Mouse (Mus musculus): ENCODE measurements around the gene Arih2.
"Not testable (repeated sequence)": the region's sequence is repeated elsewhere in the genome, so short reads cannot be mapped to it uniquely, and the experiment has no call there.

Gene Arih2

DNA sequence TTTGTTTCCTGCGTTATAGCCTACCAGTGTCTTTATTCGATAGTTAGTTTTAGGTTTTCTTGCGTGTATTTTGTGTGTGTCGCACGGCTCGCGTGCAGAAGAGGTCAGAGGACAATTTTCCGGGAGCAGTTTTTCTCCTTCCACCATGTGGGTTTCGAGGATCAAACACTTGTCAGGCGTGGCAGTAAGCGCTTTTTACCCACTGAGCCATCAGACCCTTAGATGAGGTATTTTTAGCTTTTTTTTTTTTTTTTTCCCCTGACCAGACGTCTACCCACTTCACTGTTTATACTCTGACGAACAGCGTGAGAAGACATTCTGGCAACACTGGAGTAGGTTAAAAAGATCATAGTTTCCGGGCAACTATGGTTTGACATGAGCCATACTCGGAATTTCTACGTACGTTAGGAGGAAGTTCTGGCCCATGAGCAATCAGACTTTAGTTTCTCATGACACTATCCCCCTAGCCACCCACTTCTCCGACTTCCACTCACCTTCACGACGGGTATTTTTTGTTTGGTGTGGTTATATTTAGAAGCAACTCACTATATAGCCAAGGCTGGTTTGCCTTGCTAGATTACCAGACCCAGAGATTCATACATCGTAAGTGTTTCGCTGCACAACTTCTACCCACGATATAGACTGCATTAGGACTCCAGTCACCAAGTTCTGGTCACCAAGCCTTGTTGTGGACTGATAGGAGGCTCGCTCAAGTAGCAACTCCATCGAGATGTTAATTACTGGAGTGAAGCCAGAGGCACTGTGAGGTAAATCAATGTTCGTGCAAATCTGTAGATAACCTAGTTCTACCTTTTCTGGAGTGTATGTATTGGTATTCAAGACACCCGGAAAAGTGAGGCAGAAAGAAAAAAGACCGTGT, 615 bp upstream of the Arih2 start:
- no peak for DNase-seq (ENCODE audit: low read depth, low spot score)

DNA sequence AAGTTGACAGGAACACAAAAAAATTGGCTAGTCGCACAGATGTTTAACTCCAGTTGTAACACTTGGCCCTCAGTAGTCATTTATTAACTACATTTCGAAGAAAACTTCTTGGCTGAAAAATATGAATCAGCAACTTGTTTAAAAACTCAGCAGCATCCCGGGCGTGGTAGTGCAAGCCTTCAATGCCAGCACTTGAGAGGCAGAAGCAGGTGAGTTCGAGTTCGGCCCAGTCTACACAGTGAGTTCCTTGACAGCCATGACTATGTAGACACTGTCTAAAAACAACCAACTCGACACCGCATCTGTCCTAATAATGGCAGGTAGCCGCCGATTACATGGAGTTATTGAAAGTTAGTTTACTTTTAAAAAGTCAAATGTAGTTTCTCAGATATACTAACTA, 1.0 kb downstream of the Arih2 start:
- DNase-seq (ENCODE audit: low read depth, low spot score): no peak

DNA sequence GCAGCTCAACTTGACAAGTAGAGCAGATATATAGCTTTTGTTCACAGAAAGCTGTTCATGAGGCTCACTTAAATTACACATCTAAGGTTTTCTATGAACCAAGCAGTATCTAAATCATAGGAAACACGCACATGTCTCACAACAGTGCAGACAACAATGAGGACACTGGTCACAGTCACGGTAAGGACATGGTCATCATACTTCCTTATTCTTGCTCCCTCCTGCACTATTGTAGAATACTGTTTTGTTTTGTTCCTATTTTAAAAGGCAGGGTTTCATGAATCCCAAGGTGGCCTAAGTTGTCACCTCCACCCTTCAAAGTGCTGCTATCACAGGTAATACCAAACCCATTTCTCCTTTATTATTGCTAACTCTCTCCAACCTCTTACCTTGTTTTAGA, 9.4 kb downstream of the Arih2 start:
- no peak for DNase-seq (ENCODE audit: low read depth, low spot score)

DNA sequence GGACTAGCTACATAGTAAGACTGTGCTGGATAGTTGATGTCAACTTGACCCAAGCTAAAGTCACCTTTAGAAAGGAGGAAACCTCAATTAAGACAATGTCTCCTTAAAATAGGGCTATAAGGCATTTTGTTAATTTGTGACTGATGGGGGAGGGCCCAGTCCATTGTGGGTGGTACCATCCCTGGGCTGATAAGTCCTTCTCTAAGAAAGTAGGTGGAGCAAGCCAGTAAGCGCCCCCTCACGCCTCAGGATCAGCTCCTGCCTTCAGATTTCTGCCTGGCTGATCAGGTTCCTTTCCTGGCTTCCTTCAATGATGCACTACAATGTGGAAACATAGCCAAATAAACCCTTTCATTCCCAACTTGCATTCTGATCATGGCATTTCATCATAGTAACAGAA, 13.8 kb downstream of the Arih2 start:
- no peak for DNase-seq (ENCODE audit: low read depth, low spot score)

DNA sequence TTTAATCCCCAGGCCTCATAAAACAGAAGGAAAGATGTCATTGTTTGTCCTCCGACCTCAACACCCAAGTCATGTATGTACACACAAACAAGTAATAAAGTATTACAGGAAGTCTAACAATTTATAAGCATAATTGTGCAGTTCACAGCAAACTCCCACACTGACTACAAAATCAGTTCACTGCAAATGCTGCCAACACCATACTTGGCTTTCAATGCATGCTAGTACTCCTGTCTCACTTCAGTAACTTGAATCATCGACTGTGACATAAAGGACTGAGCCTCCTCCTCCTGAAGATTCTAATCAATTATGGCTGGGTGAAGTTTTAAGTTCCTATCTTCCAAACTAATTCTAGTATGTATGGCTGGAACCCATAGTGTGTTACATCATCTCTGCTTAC, 15.3 kb downstream of the Arih2 start:
- DNase-seq (ENCODE audit: low read depth, low spot score): no peak

DNA sequence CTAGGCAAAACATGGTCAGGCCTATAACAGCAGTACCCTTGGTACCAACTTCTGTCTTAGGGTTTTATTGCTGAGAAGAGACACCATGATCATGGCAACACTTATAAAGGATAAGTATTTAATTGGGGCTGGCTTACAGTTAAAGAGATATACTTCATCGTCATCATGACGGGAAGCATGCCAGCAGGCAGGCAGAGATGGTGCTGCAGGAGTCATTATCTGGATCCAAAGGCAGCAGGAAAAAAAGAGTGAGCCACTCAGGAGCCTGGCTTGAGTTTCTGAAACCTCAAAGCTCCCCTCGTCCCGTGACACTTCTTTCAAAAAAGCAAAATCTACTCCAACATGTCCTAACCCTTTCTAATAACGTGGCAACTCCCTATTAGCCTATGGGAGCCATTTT, 16.8 kb downstream of the Arih2 start:
- DNase-seq (ENCODE audit: low read depth, low spot score): no peak

DNA sequence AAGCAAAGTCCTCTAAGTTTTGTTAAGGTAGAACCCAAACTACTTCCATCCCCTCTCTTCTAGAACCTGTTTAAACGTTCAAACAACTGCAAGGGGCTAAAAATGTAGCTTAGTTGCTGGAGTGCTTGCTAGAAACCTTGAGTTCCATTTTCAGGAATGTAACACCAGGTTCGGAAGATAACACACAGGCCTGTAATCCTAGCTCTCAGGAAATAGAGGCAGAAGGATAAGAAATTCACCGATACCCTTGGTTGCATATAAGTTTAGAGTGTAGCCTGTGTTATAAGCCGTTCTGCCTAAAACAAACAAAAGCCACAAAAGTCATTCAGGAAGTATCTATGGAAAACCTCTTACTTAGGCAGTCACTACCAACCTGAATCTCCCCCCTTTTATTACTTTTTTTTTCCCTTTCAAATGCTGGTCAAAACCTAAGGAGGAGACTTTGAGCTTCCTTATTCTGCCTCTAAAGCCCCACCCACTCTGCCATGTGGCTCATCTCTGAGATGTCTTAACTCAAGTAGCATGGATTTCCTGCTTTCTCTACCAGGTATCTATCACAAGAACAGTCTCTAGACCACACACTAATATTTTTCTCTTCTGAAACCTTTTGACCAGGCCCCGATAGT, 17.4 kb downstream of the Arih2 start:
- no peak for DNase-seq (ENCODE audit: low read depth, low spot score)

DNA sequence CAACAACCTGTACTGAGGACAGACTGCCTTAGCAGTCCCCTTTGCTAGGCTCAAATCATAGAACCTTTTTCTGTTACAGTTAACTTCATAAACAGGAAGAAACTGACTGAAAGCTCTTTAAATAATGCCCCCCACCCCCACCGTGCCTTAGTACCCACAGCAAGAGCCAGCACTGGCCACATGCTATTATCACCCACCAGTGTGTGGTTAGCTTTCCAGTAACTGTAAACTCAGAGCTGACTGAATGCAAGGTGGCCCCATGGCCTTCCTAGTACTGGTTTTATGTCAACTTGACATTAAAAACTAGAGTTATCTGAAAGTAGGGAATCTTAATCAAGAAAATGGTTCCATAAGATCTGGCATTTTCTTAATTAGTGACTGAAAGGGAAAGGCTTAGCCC, 18.5 kb downstream of the Arih2 start:
- no peak for DNase-seq (ENCODE audit: low read depth, low spot score)

DNA sequence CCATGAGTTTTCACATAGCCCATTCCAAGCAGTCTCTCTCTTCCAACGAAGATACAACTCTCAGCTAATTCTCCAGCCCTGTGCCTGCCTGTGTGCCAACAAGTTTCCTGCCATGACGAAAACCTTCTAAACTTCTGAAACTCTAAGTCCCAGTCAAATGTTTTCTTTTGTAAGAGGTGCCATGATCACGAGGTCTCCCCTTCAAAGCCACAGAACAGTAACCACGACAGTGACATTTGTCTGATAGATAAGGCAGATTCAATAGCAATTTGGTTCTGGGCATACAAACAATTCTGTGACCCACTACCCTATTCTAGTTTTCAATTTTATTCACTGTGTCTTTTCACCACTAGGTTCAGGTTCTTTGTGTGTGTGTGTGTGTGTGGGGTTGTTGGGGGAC, 21.0 kb downstream of the Arih2 start:
- DNase-seq (ENCODE audit: low read depth, low spot score): no peak

DNA sequence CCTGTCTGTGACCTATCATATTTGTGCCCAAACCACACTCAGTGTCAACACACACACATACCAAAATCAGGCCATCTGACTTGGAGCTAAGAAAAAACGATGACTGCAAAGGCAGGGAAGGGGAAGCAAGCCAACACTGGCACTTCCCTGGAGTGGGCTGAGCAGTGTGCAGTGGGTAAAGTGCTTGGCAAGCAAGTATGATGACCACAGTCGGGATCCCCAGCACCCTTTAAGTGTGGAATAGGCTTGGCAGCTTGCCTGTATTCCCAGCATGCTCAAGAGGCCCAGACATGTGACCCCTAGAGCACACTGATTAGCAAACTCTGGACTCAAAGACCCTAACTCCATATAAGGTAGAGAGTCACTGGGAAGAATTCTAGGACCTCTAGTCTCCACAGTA, 22.7 kb downstream of the Arih2 start:
- DNase-seq (ENCODE audit: low read depth, low spot score): no peak

DNA sequence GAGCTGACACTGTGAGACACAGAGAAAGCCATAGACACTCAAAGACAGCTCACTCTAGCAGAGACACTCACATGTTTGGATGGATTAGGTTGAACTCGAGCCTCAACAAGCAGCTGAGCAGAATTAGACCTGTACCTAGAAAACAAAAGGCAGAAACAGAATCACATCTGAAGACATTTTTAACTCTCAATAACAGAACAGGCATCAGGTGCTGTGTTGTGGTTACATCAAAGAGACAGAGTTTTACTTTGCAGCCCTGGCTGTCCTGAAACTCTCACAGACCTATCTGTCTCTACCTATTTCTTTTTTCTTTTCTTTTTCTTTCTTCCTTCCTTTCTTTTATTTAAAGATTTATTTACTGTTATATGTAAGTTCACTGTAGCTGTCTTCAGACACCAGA, 31.9 kb downstream of the Arih2 start:
- no peak for DNase-seq (ENCODE audit: low read depth, low spot score)

DNA sequence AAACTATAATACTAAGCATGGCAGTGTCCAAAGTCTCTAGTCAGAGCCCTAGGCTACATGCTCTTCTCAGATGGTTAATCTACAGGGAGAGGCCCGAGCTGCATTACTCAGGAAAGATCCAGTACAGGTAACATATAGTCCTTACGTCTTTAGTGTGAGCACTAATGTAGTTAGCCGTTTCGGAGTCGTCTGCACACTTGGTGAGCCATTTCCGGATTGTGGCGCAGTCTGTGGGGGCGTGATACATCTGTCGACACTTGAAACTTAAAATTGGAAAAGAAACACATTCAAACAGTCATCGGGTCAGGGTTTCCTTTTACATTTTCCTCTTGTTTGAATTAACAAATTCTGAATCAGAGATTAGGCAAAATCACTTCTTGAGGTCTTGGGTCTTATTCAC, 37.7 kb downstream of the Arih2 start:
- DNase-seq (ENCODE audit: low read depth, low spot score): no peak

DNA sequence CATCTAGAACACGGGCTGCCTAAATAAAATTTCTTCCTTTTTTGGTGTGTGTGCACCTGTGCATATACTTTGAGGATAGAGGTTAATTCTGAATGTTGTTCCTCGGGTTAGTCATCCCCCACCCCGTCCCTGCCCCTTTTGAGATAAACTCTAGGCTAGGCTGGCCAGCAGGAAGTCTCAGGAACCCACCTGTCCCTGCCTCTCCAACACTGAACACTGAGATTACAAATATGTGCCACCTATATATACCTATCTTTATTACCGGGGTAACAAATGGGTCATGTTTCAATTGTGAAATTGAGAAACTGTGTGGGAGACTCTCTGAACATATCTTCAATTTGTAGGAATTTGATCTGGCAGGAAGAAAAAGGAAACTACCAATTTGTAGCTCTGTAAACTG, 40.3 kb downstream of the Arih2 start:
- no peak for DNase-seq (ENCODE audit: low read depth, low spot score)

DNA sequence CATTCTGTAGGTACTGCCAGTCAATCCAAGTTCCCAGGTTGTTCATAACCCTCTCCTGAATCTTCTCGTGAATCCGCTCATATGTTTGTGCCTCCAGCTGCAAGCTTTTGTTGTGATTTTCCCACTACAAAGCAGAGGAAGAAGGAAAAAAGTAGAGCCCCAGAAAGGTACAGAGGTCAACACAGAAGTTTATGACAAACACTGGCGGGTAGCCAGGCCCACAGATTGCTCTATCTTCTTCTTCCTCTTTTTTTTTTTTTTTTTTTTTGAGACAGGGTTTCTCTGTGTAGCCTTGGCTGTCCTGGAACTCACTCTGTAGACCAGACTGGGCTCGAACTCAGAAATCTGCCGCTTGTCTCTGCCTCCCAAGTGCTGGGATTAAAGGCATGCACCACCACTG, 41.3 kb downstream of the Arih2 start:
- not testable (repeated sequence) for DNase-seq (ENCODE audit: low read depth, low spot score)

DNA sequence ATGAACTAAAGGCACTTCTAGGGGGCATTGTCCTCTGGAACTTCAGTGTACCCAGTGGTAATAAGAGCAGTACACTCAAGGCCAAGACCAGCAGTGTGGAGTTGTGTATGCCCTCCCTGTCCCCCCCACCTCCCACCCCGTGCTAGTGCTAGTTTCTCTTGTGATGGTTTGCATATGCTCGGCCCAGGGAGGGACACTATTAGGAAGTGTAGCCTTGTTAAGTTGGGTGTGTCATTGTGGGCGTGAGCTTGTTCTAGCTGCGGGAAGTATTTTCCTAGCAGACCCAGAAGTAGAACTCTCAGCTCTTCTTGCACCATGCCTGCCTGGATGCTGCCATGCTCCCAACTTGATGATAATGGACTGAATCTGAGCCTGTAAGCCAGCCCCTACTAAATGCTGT, 47.2 kb downstream of the Arih2 start:
- no peak for DNase-seq (ENCODE audit: low read depth, low spot score)

DNA sequence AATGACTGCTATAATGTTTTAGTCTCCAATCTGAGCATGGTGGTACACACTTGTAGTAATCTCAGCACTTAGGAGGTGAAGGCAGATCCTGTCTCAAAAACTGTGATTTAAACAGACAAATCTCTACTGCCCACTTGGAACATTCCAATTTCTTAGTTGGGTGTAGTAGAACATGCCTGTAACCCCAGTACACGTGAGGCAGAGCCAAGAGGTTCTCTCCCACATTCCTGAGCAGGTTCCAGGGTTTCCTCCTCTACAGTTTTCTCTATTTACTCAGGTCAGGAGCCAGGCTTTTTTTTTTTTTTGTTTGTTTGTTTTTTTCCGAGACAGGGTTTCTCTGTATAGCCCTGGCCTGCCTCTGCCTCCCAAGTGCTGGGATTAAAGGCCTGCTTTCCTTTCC, 49.2 kb downstream of the Arih2 start:
- no peak for DNase-seq (ENCODE audit: low read depth, low spot score)

DNA sequence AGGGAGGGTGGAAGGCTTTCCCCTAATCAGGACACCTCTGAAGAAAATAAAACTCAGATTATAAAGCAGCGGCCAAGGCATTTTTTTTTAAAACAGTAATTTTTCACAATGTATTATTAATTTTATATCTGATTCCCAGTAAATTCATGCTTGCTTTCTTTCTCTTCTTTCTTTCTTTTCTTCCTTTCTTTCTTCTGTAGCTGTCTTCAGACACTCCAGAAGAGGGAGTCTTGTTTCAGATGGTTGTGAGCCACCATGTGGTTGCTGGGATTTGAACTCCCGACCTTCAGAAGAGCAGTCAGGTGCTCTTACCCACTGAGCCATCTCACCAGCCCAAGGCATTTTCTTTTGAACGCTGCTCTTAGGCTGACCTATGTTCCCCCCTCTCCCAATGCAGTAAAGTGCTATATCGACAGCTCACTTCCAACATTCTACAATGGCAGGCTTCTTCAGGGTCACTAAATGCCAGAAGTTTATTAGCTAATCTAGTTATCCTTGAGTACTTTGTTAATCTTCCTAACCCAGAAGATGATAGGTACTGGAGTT, 50.1 kb downstream of the Arih2 start:
- DNase-seq (ENCODE audit: low read depth, low spot score): no peak

DNA sequence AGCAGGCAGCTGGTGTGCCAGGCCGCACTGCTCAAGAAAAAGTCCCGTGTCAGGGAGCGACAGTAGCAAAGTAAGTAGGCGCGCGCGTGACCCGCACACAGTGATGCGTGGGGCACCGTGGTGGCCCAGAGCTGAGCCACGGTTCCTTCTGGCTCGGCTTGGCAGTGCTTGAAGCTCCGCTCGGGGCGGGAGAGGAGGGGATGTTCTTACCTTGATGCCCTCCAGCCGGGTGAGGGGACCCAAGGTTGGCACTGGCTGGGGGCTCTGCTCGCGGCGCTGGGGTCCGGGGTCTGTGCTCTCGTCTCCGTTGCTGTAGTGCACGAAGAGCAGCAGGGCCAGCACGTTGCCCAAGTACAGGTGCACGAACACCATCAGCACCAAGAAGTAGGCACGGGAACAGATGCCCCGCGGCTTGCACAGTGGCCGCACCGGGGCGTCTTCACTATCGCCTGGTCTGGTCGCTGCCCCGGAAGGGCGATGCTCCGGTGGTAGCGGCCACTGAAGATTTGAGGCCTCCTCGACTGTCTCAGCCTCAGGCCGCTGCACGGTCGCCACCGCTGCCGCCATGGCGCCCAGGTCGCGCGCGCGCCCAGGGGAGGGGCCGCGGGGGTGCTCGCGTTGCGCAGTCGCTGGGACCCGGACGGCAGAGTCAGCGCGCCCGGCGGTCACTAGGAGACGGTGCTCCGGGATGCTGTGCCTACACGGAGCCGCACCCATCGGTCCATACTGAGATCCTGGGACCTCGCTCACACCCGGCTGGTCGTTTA, 52.0 kb downstream of the Arih2 start, which contains the start of gene P4htm:
TSS of gene P4htm (minus strand) at position 670 of the 767 bp plus-strand sequence.
- peak; percentile 30 for DNase-seq (ENCODE audit: low read depth, low spot score)

DNA sequence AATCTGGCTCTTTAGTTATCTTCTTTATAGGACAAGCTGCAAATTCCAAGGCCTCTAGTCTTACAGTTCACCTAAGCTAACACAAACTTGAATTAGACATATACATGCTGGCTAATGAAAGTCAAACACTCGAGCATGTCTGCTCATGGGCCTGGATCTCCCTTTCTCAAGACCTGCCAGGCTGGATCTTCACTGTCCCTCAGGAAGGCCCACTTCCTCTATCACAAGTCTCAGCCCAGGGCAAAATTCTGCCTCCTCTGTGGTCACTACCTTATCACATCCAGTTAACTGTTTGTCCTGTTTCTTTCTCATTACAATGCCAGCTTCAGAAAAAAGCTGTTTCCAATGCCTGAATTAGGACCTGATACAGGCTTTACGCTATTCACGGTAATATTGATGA, 54.8 kb downstream of the Arih2 start:
- no peak for DNase-seq (ENCODE audit: low read depth, low spot score)

DNA sequence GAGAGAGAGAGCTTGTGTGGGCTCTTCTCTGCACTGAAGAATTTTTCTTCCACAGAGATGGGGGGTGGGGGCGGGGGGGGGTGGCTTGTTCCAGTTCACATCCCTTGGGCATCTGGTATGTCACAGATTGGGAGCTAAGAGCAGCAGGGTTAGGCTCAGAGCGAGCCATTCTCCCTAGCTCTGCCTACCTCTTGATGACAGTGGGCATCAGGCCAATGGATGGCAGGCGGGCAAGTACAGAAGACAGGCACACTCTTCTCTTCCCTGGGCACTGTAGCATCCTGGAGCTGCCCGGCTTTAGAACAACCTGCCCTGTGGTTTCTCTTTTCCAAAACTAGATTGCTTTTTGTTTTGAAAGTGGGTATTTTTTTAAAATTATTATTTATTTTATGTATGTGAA, 57.7 kb downstream of the Arih2 start:
- no peak for DNase-seq (ENCODE audit: low read depth, low spot score)

DNA sequence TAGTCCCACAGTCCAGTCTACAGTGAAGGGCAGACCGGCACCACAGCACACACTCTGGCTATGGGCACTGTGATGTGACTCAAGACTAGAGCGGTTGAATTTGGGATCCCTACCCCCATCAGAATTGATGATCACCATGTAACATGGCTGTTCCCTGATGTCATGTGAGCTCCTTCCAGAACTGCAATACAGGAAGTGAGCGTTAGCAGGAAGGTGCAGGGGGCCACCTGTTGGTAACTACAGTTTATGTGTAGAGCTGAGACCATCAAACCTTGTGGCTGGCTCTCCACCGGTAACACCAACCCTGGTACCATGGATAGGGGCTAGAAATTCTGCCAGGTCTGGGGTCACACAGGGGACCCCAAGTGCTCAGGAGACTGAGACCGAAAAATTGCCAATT, 60.0 kb downstream of the Arih2 start:
- no peak for DNase-seq (ENCODE audit: low read depth, low spot score)

DNA sequence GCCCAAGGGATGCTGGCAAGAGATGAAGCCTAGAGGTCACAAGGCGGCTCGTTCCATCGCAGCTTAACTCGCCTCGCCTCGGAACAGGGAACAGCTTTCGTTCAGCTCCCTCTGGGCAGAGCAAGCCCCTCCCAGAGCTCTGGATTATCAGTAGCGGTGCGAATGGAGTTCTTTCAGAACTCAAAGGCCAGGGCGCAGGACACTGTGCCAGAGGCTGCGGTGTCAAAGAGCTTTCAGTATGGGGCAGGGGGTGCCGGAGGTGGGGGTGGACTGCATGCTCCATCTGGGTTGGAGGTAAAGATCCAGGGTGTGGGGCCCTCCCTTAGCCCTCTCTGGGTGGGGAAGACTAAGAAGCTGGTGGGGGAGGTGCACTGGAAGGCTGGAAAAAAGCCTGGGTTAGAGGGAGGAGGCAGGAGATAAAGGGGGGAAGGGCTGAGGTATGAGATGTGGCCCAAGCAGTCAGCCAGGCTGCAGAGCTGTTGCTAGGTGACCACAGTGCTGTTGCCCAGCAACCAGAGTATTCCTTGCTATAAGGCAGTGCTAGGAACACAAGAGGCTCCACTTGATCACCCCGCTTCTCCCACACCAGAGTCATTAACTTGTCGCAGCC, 61.5 kb downstream of the Arih2 start:
- DNase-seq (ENCODE audit: low read depth, low spot score): peak; percentile 91

Data from forelimb bud, embryonic 11.5 days (tissue).